Mouse (Mus musculus): Measurements from ENCODE around the gene H60b. TPM values are rescaled to one million over a fixed set of nuclear protein-coding genes. Genes with fewer than 3 reads are reported as not detected.
"Not testable (repeated sequence)": the region's sequence is repeated elsewhere in the genome, so short reads cannot be mapped to it uniquely, and the experiment has no call there.

The H60b gene
- polyA plus RNA-seq, 1 experiment from 2014 or later, result 1.00 TPM

DNA sequence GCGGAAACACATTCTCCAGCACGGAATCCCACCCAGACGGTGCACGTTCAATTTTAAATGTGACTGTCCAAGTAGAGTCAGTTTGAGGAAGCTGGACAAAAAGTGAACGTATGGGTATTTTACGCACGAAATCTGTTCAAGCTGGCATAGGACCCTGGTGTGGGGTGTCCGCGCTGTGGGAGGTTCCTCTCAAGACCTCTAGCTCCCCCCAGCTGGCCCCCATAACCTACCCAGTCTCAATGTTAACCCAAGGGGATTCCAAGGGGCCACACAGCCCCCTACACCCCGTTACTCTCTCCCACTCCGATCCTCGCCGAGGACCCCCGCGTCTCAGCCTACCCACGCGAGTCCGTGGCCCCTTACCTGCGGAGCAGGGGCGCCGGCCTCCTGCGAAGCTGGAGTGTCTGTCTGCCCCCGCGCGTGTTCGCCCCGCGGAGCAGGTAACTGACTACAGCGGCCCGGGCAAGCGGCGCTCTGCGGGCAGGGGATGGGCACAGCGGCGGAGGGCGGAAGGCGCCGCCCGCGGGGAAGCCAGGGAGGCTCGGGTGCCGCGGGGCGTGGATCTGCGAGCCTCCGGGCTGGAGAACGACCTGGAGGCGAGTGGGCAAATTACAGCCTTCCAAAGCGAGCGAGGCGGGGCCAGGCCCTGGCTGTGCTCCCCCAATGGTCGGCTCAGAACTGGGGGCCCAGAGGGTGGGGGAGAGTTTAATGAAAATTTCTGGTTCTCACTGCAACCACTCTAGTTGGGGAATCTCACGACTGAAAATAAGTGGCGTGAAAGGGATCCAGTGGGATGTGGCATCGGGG lies 7.1 kb upstream of the H60b start:
- Histone ChIP-seq H3K4me3 (ENCODE audit: low read depth, low read length) (peak overlapping the region; percentile 68; the same call in 1 of the 2 replicates), H3K27me3 (ENCODE audit: control insufficient read depth, insufficient read depth, low read length) (peaks cover 41% of the 10 kb centered on the region), H3K4me2 (peak overlapping the region; percentile 78), H3K4me1 (ENCODE audit: control insufficient read depth, insufficient read depth, low read length) (peaks cover 10% of the 10 kb centered on the region; the same call in 1 of the 2 replicates)
- H3K9ac ChIP-seq (ENCODE audit: low read length); H3K36me3 ChIP-seq (ENCODE audit: control insufficient read depth, insufficient read depth, low read length); ATAC-seq (ENCODE audit: low FRiP score); H3K9me3 ChIP-seq (ENCODE audit: control insufficient read depth, low read length); H3K27ac ChIP-seq (ENCODE audit: low read depth, low read length): not testable (repeated sequence)
- WGBS, result under 1% methylated on average over 54 of the region's 55 CpGs
- DNase-seq (ENCODE audit: low spot score, missing footprints), result peak; percentile 90

DNA sequence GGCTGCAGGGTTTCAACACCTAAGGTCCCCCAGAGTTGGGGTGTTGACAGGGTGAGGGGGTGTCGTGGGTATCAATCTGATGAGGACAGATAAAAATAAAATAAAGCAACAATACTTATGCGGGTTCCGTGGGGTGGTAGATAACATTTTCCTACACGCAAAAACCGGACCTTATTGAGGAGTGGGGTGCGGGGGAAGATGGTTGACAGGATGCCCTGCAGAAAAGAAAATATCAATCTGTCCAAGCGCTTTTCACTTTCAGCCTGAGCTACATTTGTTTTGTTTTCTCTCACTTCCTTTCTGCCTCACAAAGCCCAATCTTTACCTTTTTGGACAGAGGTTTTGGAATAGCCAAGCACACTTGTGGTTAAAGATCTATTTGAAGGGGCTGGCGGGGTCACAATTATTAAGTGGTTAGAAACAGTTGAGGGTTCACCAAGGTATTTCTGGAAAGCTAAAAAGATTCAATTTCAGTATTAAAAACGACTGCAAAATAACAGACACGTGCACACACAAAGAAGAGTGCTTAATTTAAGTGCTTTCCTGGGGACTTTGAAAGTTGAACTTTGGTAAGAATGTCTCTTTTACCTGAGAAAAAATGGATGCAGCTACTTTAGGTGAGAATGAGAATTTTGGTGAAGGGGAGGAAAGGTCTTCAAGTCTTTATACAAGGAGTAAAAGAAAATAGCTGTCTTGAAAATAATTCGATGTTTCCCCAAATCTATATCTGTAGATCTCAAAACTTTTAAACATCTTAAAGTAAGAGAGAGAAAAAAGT lies 6.3 kb upstream of the H60b start:
- ATAC-seq (ENCODE audit: low FRiP score); H3K36me3 ChIP-seq (ENCODE audit: control insufficient read depth, insufficient read depth, low read length); H3K9ac ChIP-seq (ENCODE audit: low read length); H3K9me3 ChIP-seq (ENCODE audit: control insufficient read depth, low read length); H3K27ac ChIP-seq (ENCODE audit: low read depth, low read length): not testable (repeated sequence)
- peak overlapping the region; percentile 78 for H3K4me2 ChIP-seq
- 2% methylated on average over 11 of the region's 11 CpGs for WGBS
- peaks cover 10% of the 10 kb centered on the region; the same call in 1 of the 2 replicates for H3K4me1 ChIP-seq (ENCODE audit: control insufficient read depth, insufficient read depth, low read length)
- peak overlapping the region; percentile 3; the same call in 1 of the 2 replicates for H3K4me3 ChIP-seq (ENCODE audit: low read depth, low read length)
- H3K27me3 ChIP-seq (ENCODE audit: control insufficient read depth, insufficient read depth, low read length), result peaks cover 49% of the 10 kb centered on the region
- DNase-seq (ENCODE audit: low spot score, missing footprints), result peak; percentile 93

DNA sequence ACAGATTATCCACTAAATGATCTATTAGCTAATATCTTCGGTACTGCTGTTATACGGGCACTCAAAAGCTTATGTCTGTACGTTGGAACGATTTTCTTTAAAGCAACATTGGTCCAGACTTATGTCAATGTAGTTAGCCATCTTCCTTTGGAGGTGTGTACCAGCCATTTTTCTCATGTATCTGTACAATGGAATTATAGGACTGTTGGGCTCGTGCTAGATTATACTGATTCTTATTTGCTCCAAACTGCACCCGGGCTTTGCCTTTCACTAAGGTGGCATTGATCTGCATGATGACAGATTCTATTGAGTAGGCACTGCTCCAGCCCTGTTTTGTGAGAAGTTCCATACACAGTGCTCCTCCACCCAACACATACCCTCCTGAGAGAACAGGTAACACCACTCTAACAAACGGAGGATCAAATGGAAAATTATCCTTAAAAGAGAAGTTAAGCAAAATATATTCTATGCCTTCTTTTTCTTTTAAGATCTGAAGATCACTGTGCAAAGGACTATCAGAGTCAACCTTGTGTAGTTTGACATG lies 5.2 kb upstream of the H60b start:
- Histone ChIP-seq H3K4me1 (ENCODE audit: control insufficient read depth, insufficient read depth, low read length) (peaks cover 12% of the 10 kb centered on the region; the same call in 1 of the 2 replicates), H3K27me3 (ENCODE audit: control insufficient read depth, insufficient read depth, low read length) (peaks cover 56% of the 10 kb centered on the region)
- not testable (repeated sequence) for H3K36me3 ChIP-seq (ENCODE audit: control insufficient read depth, insufficient read depth, low read length); H3K4me2 ChIP-seq; H3K27ac ChIP-seq (ENCODE audit: low read depth, low read length); ATAC-seq (ENCODE audit: low FRiP score); H3K9me3 ChIP-seq (ENCODE audit: control insufficient read depth, low read length); H3K4me3 ChIP-seq (ENCODE audit: low read depth, low read length); H3K9ac ChIP-seq (ENCODE audit: low read length)
- WGBS, result 10% methylated on average over 7 of the region's 7 CpGs
- DNase-seq (ENCODE audit: low spot score, missing footprints), result peak; percentile 87

DNA sequence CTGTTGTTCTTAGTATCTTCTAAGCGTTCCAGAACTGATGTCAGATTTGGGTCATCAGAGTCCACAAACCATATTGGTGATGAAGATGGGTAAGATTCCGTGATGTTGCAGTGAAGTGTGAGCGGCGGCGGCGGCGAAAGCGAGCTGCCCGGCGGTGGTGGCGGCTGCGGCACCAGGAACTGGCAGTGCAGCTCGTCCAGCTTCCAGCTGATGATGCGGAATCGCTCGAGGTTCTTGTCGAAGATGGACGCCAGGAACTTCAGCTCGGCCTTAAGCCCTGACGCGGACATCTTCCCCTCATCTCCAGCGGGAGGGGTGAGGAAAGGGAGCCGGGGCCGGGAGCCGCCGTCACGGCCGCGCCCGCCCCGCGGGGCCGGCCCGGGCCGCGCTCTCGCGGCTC lies 4.3 kb upstream of the H60b start:
- 0 out of 2 replicates have a peak, but pooled peaks have one; percentile 36 for ATAC-seq (ENCODE audit: low FRiP score)
- H3K27ac ChIP-seq (ENCODE audit: low read depth, low read length); H3K9me3 ChIP-seq (ENCODE audit: control insufficient read depth, low read length); H3K9ac ChIP-seq (ENCODE audit: low read length); H3K36me3 ChIP-seq (ENCODE audit: control insufficient read depth, insufficient read depth, low read length): not testable (repeated sequence)
- peak overlapping the region; percentile 34 for H3K4me3 ChIP-seq (ENCODE audit: low read depth, low read length)
- peaks cover 61% of the 10 kb centered on the region for H3K27me3 ChIP-seq (ENCODE audit: control insufficient read depth, insufficient read depth, low read length)
- H3K4me1 ChIP-seq (ENCODE audit: control insufficient read depth, insufficient read depth, low read length), result peaks cover 14% of the 10 kb centered on the region; the same call in 1 of the 2 replicates
- DNase-seq (ENCODE audit: low spot score, missing footprints), result peak; percentile 93
- peak overlapping the region; percentile 55 for H3K4me2 ChIP-seq
- WGBS, result under 1% methylated on average over 38 of the region's 38 CpGs

DNA sequence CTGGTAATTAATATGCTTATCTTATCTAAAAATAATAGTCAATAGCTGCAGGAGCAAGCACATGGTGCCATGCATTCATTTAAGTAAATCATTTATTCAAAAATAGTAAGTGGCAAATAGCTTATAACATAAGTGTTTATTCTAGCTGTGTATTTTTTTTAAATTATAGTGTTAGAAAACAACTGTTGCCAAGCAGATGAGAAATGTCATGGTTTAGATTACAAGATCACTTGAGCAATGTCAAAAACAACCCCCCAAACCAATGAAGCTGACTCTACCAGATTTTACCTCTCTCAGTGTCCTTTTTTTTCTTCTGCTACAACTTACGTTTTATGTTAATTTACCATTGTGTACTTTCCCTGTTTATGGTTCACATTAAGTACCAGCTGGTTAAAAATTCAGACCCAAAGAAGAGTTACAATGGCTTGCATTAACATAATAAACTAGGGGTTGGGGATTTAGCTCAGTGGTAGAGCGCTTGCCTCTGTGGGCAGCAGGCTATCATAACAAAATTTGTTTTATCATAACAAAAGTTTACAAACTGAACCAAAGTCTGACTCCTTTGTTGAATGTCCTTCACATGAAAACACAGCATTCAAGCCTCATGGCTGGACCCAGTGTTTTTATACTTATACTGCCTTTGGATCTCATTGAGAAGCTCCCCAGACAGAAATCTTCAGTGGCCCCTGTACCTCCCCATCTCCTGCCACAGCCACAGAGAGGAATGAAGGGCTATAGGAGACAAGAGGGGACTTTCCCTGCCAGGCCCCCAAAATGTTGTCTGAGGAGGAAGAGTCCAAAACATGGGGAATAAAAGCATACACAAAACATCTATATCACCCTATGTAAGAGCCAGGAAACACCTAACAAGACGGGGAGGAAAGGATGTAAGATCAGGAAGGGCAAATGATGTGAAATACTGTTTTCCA lies 3.3 kb upstream of the H60b start:
- DNase-seq (ENCODE audit: low spot score, missing footprints), result peak; percentile 91
- no peak overlapping the region for H3K9ac ChIP-seq (ENCODE audit: low read length)
- no peak overlapping the region for H3K4me3 ChIP-seq (ENCODE audit: low read depth, low read length)
- no peaks in the 10 kb centered on the region for H3K9me3 ChIP-seq (ENCODE audit: control insufficient read depth, low read length)
- WGBS, result 8% methylated on average over 3 of the region's 3 CpGs
- no peak overlapping the region for H3K27ac ChIP-seq (ENCODE audit: low read depth, low read length)
- H3K36me3 ChIP-seq (ENCODE audit: control insufficient read depth, insufficient read depth, low read length), result no peaks in the 10 kb centered on the region
- H3K27me3 ChIP-seq (ENCODE audit: control insufficient read depth, insufficient read depth, low read length), result peaks cover 65% of the 10 kb centered on the region
- ATAC-seq (ENCODE audit: low FRiP score), result no peak
- no peak overlapping the region for H3K4me2 ChIP-seq
- H3K4me1 ChIP-seq (ENCODE audit: control insufficient read depth, insufficient read depth, low read length), result peaks cover 12% of the 10 kb centered on the region; the same call in 1 of the 2 replicates

DNA sequence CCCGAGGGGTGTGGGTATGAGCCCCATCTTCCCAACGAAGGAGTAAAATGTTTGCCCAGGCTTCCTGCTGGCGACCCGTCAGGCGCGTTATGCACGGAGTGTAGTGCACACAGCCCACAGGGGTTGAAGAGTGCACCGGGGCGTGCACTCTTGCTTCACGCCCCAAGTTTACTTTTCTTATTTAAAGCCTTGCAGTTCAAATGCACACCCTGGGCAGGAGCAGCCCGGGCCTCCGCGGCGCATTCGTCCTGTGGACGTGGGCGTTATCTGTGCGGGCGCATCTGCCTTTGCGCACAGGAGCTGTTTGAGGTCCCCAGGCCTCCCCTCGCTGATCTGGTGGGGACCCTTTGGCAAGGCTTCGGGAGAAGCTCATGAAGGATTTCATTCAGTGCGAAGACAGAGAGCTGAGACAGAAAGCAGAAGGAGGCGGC lies 760 bp downstream of the H60b start:
- Histone ChIP-seq H3K9me3 (ENCODE audit: control insufficient read depth, low read length) (no peaks in the 10 kb centered on the region), H3K27me3 (ENCODE audit: control insufficient read depth, insufficient read depth, low read length) (peaks cover 44% of the 10 kb centered on the region), H3K4me3 (ENCODE audit: low read depth, low read length) (peak overlapping the region; percentile 36), H3K4me2 (peak overlapping the region; percentile 58), H3K27ac (ENCODE audit: low read depth, low read length) (no peak overlapping the region), H3K9ac (ENCODE audit: low read length) (no peak overlapping the region), H3K4me1 (ENCODE audit: control insufficient read depth, insufficient read depth, low read length) (peaks cover 4% of the 10 kb centered on the region; the same call in 1 of the 2 replicates), H3K36me3 (ENCODE audit: control insufficient read depth, insufficient read depth, low read length) (no peaks in the 10 kb centered on the region)
- DNase-seq (ENCODE audit: low spot score, missing footprints) (peak; percentile 92), ATAC-seq (ENCODE audit: low FRiP score) (no peak)
- WGBS, result under 1% methylated on average over 24 of the region's 24 CpGs

DNA sequence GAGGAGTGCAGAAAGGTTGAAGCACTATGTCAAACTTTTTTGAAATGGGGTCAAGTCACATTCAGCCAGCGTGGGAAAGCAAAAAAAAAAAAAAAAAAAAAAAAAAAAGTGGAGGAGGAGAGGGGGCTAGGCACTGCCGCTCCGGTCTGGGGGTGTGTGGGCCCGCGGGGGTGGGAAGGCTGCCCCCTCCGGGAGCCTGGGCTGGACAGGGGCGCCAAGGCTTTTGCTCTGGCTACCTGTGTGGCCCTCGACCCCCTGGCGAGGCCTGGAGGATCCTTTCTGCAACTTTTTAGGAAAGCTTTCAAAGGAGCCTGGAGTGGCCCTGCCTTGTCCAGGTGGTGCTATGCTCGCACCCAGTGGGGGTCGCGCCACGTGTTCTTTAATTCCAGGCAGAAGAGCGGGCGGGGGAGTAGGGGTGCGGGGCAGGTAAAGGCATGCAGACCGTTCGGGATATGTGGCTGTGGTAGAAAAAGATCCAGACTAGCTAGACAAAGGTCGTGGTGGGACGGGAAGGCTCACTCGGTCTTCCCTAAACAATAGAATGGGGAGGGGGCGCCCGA lies 1.3 kb downstream of the H60b start:
- Histone ChIP-seq H3K4me2 (peak overlapping the region; percentile 10), H3K27ac (ENCODE audit: low read depth, low read length) (no peak overlapping the region), H3K4me1 (ENCODE audit: control insufficient read depth, insufficient read depth, low read length) (peaks cover 4% of the 10 kb centered on the region; the same call in 1 of the 2 replicates), H3K9ac (ENCODE audit: low read length) (no peak overlapping the region), H3K9me3 (ENCODE audit: control insufficient read depth, low read length) (no peaks in the 10 kb centered on the region), H3K27me3 (ENCODE audit: control insufficient read depth, insufficient read depth, low read length) (peaks cover 44% of the 10 kb centered on the region), H3K36me3 (ENCODE audit: control insufficient read depth, insufficient read depth, low read length) (no peaks in the 10 kb centered on the region), H3K4me3 (ENCODE audit: low read depth, low read length) (no peak overlapping the region)
- peak; percentile 86 for DNase-seq (ENCODE audit: low spot score, missing footprints)
- 0% methylated on average over 23 of the region's 23 CpGs for WGBS
- ATAC-seq (ENCODE audit: low FRiP score), result no peak

DNA sequence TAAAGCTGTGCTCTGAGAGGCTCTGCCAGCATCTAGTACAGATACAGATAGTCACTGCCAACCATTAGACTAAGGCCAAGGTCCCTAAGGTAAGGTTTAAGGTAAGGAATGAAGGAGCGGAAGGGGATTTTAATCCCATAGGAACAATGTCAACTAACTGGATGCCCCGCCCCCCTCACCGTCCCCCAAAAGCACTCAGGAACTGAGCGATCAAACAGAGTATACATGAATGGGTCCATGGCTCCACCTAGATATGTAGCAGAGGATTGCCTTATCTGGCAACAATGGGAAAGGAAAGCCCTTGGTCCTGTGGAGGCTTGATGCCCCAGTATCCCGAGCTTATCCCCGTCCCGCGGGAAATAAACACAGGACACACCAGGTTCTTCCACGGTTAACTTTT lies 4.9 kb downstream of the H60b start:
- Histone ChIP-seq H3K4me2 (peak overlapping the region; percentile 31), H3K27me3 (ENCODE audit: control insufficient read depth, insufficient read depth, low read length) (peaks cover 15% of the 10 kb centered on the region; the same call in 1 of the 2 replicates)
- H3K4me1 ChIP-seq (ENCODE audit: control insufficient read depth, insufficient read depth, low read length); H3K9ac ChIP-seq (ENCODE audit: low read length); H3K36me3 ChIP-seq (ENCODE audit: control insufficient read depth, insufficient read depth, low read length); H3K9me3 ChIP-seq (ENCODE audit: control insufficient read depth, low read length); H3K27ac ChIP-seq (ENCODE audit: low read depth, low read length); H3K4me3 ChIP-seq (ENCODE audit: low read depth, low read length): not testable (repeated sequence)
- DNase-seq (ENCODE audit: low spot score, missing footprints), result peak; percentile 78
- 11% methylated on average over 9 of the region's 9 CpGs for WGBS
- peak; percentile 41; the same call in 1 of the 2 replicates for ATAC-seq (ENCODE audit: low FRiP score)

Data from midbrain, embryonic 11.5 days (tissue).